Mouse (Mus musculus): ENCODE results near the gene Jmjd1c. TPM values are rescaled to one million over a fixed set of nuclear protein-coding genes. Genes with fewer than 3 reads are reported as not detected.

Jmjd1c gene
- total and polyA plus RNA-seq, 2 experiments: 5.7 to 44.8 TPM

DNA sequence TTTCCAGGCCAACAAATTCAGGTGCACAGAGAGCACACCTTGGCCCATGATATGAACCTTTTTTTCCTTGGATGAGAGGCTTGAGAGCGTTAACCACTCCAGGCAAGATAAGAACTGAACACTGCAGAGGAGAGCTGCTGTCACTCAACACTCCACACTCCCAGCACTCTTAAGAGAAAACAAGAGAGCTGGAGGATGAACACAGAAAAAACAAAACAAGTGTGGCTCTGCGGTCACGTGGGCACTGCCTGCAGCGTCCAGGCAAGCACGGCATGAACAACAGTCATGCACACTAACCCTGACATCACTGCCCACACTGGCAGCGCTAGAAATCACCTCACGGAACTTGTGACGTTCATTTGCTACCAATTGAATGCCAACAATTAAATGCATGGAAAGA, 185.9 kb downstream of the Jmjd1c start:
- Histone ChIP-seq H3K79me2 (ENCODE audit: control insufficient read depth, insufficient read depth, low read length) (peaks cover 36% of the 10 kb centered on the region; the same call in 1 of the 2 replicates), H3K36me3 (ENCODE audit: control insufficient read depth, insufficient read depth, low read length) (no peaks in the 10 kb centered on the region; the same call in 1 of the 2 replicates), H3K27ac (replicated peaks; ENCODE audit: insufficient read depth, low read depth, low read length) (peak overlapping the region; percentile 36), H3K4me3 (ENCODE audit: insufficient read depth, low read depth, low read length) (no peak overlapping the region), H3K4me1 (ENCODE audit: control insufficient read depth, insufficient read depth, low read length) (peaks cover 27% of the 10 kb centered on the region), H3K9ac (ENCODE audit: low read depth, low read length) (no peak overlapping the region), H3K27me3 (ENCODE audit: control insufficient read depth, insufficient read depth, low read length) (no peaks in the 10 kb centered on the region)
- 45% methylated on average over 8 of the region's 8 CpGs for WGBS
- TF ChIP-seq CTCF (IDR thresholded peaks at IDR 0.05; ENCODE audit: low read depth, low read length) (no peak), POLR2A (IDR thresholded peaks at IDR 0.05; ENCODE audit: extremely low read depth, insufficient read depth, low read length) (no peak)
- peak; percentile 76 for DNase-seq (ENCODE audit: extremely low read depth, low read depth, low spot score)

DNA sequence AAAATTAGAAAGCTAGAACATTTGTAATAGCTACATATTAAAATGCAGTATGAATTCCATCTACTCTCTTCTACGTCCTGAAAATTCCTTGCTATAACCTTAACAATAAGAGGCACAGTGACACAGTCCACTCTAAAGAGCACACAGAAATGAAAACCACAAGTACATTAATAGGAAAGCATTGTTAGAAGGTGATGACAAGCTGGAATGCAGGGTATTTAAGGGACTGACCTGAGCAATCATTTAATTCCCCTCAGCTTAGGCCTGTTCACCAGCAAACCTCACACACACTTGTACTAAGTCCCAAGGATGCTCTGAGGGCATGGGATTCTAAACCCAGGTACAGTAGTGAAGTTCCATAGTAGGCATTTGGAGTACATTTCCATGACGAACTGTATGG, 186.6 kb downstream of the Jmjd1c start:
- Histone ChIP-seq H3K9ac (ENCODE audit: low read depth, low read length) (peak overlapping the region; percentile 24; the same call in 1 of the 2 replicates), H3K4me3 (ENCODE audit: insufficient read depth, low read depth, low read length) (no peak overlapping the region), H3K27me3 (ENCODE audit: control insufficient read depth, insufficient read depth, low read length) (no peaks in the 10 kb centered on the region), H3K27ac (replicated peaks; ENCODE audit: insufficient read depth, low read depth, low read length) (no peak overlapping the region), H3K36me3 (ENCODE audit: control insufficient read depth, insufficient read depth, low read length) (no peaks in the 10 kb centered on the region; the same call in 1 of the 2 replicates), H3K4me1 (ENCODE audit: control insufficient read depth, insufficient read depth, low read length) (peaks cover 27% of the 10 kb centered on the region), H3K79me2 (ENCODE audit: control insufficient read depth, insufficient read depth, low read length) (peaks cover 34% of the 10 kb centered on the region; the same call in 1 of the 2 replicates)
- no peak for DNase-seq (ENCODE audit: extremely low read depth, low read depth, low spot score)
- no peak for TF ChIP-seq CTCF (IDR thresholded peaks at IDR 0.05; ENCODE audit: low read depth, low read length)
- no peak for TF ChIP-seq POLR2A (IDR thresholded peaks at IDR 0.05; ENCODE audit: extremely low read depth, insufficient read depth, low read length)
- WGBS: 69% methylated on average over 2 of the region's 2 CpGs

DNA sequence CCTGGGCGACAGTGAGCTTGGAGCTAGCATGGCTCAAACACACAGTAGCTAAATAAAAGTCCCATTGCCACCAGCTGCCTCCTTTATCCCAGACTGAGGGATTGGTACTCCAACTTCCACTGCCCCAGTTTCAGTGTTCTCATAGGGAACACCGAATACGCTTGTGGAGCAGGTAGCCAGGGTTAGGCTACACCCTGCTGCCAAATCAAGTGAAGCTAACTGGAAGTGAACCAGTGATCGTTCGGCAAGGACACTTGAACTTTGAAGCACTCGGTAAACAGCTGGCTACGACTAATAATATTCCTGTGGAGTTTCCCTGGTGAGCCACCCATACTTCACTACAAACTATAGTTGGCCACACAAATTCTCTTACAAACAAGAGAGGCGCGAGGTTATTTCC, 187.6 kb downstream of the Jmjd1c start:
- Histone ChIP-seq H3K4me1 (ENCODE audit: control insufficient read depth, insufficient read depth, low read length) (peaks cover 30% of the 10 kb centered on the region), H3K4me3 (ENCODE audit: insufficient read depth, low read depth, low read length) (peak overlapping the region; percentile 98), H3K36me3 (ENCODE audit: control insufficient read depth, insufficient read depth, low read length) (no peaks in the 10 kb centered on the region; the same call in 1 of the 2 replicates), H3K9ac (ENCODE audit: low read depth, low read length) (peak overlapping the region; percentile 74), H3K27ac (replicated peaks; ENCODE audit: insufficient read depth, low read depth, low read length) (peak overlapping the region; percentile 96), H3K27me3 (ENCODE audit: control insufficient read depth, insufficient read depth, low read length) (no peaks in the 10 kb centered on the region), H3K79me2 (ENCODE audit: control insufficient read depth, insufficient read depth, low read length) (peaks cover 32% of the 10 kb centered on the region; the same call in 1 of the 2 replicates)
- WGBS: 23% methylated on average over 9 of the region's 9 CpGs
- no peak for TF ChIP-seq CTCF (IDR thresholded peaks at IDR 0.05; ENCODE audit: low read depth, low read length)
- TF ChIP-seq POLR2A (IDR thresholded peaks at IDR 0.05; ENCODE audit: extremely low read depth, insufficient read depth, low read length): no peak
- peak; percentile 98 for DNase-seq (ENCODE audit: extremely low read depth, low read depth, low spot score)

DNA sequence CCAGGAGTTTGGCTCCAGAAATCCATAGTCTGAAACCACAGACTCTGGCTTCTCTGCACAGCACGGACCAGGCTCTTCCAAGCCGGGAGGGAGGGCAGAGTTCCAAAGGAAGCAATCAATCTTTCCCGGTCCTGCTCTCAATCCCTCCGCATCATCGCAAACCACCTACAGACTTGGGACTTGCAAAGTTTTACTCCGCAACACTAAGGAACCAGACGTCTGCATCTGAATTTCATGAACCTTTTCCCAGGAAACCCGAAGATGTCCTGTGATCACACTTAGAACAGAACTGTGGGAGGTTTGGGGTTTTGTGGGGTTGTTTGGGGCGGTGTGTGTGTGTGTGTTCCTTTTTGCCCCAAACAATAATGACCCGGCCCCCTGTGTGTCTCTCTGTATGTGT, 188.4 kb downstream of the Jmjd1c start:
- DNase-seq (ENCODE audit: extremely low read depth, low read depth, low spot score): peak; percentile 78
- WGBS: under 1% methylated on average over 10 of the region's 10 CpGs
- H3K36me3 ChIP-seq (ENCODE audit: control insufficient read depth, insufficient read depth, low read length): no peaks in the 10 kb centered on the region
- H3K27me3 ChIP-seq (ENCODE audit: control insufficient read depth, insufficient read depth, low read length): no peaks in the 10 kb centered on the region
- peak overlapping the region; percentile 98 for H3K4me3 ChIP-seq (ENCODE audit: insufficient read depth, low read depth, low read length)
- TF ChIP-seq CTCF (IDR thresholded peaks at IDR 0.05; ENCODE audit: low read depth, low read length): no peak
- TF ChIP-seq POLR2A (IDR thresholded peaks at IDR 0.05; ENCODE audit: extremely low read depth, insufficient read depth, low read length): no peak
- peak overlapping the region; percentile 97 for H3K9ac ChIP-seq (ENCODE audit: low read depth, low read length)
- H3K79me2 ChIP-seq (ENCODE audit: control insufficient read depth, insufficient read depth, low read length): peaks cover 27% of the 10 kb centered on the region; the same call in 1 of the 2 replicates
- H3K27ac ChIP-seq (replicated peaks; ENCODE audit: insufficient read depth, low read depth, low read length): peak overlapping the region; percentile 96
- H3K4me1 ChIP-seq (ENCODE audit: control insufficient read depth, insufficient read depth, low read length): peaks cover 30% of the 10 kb centered on the region

DNA sequence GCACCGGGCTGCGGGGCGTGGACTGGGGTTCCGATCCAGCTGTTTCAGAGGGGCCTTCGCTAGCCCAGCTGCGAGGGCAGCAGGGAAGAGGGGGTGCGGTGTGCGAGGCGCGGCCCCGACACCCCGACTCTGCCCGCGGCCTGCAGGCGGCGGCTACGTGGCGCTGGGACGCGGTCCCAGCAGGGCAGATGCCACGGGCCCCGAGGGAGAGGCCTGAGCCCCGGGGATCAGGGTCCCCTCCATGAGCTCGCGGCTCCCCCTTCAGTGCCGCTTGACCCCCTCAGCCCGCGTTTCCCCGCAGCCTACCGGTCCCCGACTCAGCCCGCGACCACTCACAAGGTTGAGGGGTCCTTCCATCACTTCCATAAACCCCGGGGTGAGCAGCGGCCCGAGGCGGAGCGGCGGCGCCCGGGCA, 188.8 kb downstream of the Jmjd1c start:
- H3K4me1 ChIP-seq (ENCODE audit: control insufficient read depth, insufficient read depth, low read length): peaks cover 30% of the 10 kb centered on the region
- no peak for DNase-seq (ENCODE audit: extremely low read depth, low read depth, low spot score)
- H3K79me2 ChIP-seq (ENCODE audit: control insufficient read depth, insufficient read depth, low read length): peaks cover 26% of the 10 kb centered on the region; the same call in 1 of the 2 replicates
- H3K27me3 ChIP-seq (ENCODE audit: control insufficient read depth, insufficient read depth, low read length): no peaks in the 10 kb centered on the region
- peak overlapping the region; percentile 97 for H3K9ac ChIP-seq (ENCODE audit: low read depth, low read length)
- peak overlapping the region; percentile 98 for H3K4me3 ChIP-seq (ENCODE audit: insufficient read depth, low read depth, low read length)
- under 1% methylated on average over 41 of the region's 41 CpGs for WGBS
- H3K27ac ChIP-seq (replicated peaks; ENCODE audit: insufficient read depth, low read depth, low read length): peak overlapping the region; percentile 96
- TF ChIP-seq CTCF (IDR thresholded peaks at IDR 0.05; ENCODE audit: low read depth, low read length) (0 out of 2 replicates have a peak, but pooled peaks have one; percentile 5), POLR2A (IDR thresholded peaks at IDR 0.05; ENCODE audit: extremely low read depth, insufficient read depth, low read length) (no peak)
- no peaks in the 10 kb centered on the region for H3K36me3 ChIP-seq (ENCODE audit: control insufficient read depth, insufficient read depth, low read length)

DNA sequence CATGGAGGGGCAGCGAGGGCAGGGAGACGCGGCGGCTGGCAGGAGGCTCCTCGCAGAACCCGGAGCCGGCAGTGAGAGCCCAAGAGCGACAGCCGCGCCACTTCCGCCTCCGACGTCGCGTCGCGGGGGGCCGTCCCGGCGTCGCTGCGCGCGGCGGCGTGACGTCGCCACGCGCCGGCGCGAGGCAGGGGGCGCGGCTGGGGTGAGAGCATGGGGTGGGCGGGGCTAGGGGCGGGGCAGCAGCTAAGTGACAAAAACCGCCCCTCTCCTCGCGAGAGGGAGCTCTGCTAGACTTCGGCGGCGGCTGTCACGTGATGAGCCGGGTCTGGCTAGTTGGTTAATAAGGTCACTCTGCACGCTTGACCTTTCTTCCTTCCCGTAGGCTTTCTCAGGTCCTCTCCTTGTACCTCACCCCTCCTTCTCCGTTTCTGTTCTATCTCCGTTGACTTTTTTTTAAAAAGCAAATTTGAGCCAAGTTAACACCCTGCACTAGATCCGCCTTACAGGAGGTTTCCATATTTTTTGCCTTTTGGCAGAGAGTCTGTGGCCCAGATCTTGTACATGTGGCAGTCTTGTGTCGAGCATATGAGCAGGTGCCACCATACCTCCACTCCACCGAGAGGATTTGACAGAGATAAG, 189.4 kb downstream of the Jmjd1c start, which contains the start of gene Nrbf2:
TSS of gene Nrbf2 (minus strand) at position 130 of the 639 bp plus-strand sequence.
- peak within 1 kb of the TSS; percentile 98 for H3K4me3 ChIP-seq (ENCODE audit: insufficient read depth, low read depth, low read length)
- H3K27ac ChIP-seq (replicated peaks; ENCODE audit: insufficient read depth, low read depth, low read length): peak within 1 kb of the TSS; percentile 96
- DNase-seq (ENCODE audit: extremely low read depth, low read depth, low spot score): peak; percentile 87
- H3K9ac ChIP-seq (ENCODE audit: low read depth, low read length): peak within 1 kb of the TSS; percentile 97
- H3K36me3 ChIP-seq (ENCODE audit: control insufficient read depth, insufficient read depth, low read length): no peaks in the 10 kb centered on the region
- H3K79me2 ChIP-seq (ENCODE audit: control insufficient read depth, insufficient read depth, low read length): peaks cover 24% of the 10 kb centered on the region; the same call in 1 of the 2 replicates
- peaks cover 29% of the 10 kb centered on the region for H3K4me1 ChIP-seq (ENCODE audit: control insufficient read depth, insufficient read depth, low read length)
- WGBS: under 1% methylated on average over 52 of the region's 52 CpGs
- TF ChIP-seq CTCF (IDR thresholded peaks at IDR 0.05; ENCODE audit: low read depth, low read length): no peak
- 0 out of 2 replicates have a peak, but pooled peaks have one; percentile 47 for TF ChIP-seq POLR2A (IDR thresholded peaks at IDR 0.05; ENCODE audit: extremely low read depth, insufficient read depth, low read length)
- no peaks in the 10 kb centered on the region for H3K27me3 ChIP-seq (ENCODE audit: control insufficient read depth, insufficient read depth, low read length)
